Mouse (Mus musculus): ENCODE measurements around the gene Gzmc.
"Not testable (repeated sequence)": the region's sequence is repeated elsewhere in the genome, so short reads cannot be mapped to it uniquely, and the experiment has no call there.

Gzmc gene

GRCm38 (mm10) chr14:56234556-56234955, at the start of gene Gzmc:
Gene Gzmc, minus strand, starts transcription at chr14:56234656.
- no peak for DNase-seq

DNA sequence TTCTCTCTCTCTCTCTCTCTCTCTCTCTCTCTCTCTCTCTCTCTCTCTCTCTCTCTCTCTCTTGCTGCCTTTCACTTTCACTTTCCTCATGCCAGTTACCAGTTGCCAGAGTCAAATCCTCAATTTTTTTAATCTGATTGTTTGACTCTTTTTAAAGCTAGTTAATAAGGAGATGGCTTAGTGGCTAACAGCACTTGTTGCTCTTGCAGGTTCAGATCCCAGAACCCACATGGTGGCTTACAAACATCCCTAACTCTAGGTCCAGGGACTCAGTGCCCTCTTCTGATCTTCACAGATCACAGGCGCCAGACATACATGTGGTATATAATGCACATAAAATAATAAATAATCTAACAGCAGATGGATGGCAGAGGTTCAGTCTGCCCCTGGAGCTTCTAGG, 49.4 kb upstream of the Gzmc start:
- DNase-seq = no peak

GRCm38 (mm10) chr14:56281090-56281489, 46.6 kb upstream of the Gzmc start:
- no peak for DNase-seq

DNA sequence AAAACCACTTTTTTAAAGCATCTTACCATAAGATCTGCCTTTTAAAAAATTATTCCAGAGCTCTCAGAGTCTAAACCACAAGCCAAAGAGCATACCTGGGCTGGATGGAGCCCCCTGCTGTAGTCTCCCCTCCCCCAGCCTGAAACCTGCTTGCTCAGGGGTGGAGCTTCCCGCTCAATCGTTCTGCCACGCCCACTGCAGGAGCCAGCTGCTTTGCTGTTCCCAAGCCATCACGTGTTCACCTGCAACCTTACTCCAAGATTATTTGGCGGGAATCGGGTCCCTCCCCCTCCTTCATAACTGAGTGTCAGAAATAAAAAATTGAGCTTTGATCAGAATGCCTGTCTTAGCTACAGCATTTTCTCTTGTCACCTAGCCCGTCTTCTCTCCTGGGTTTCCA, 44.2 kb upstream of the Gzmc start:
- DNase-seq = not testable (repeated sequence)

- DNase-seq = not testable (repeated sequence)
These were observed 41.6 kb upstream of the Gzmc start for GRCm38 (mm10) chr14:56276096-56276495.

DNA sequence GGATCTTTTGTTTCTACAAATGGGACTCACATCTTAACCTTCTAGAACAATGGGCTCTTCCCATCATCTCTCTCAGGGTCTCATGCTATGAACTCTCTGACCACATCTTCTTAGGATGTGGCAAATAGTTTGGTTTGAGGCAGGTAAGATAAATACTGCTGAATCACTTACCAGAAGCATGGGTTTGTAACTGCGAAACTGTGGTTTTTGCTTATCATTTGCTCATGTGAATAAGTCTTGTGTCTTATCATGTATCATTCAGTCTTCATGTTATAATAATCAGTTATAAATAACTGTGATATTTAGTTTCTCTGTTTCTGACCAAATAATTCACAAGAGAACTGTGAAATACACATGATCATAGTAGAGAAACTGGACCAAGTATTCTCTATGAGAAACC, 31.7 kb upstream of the Gzmc start:
- DNase-seq = no peak

- DNase-seq = no peak
These were observed 27.7 kb upstream of the Gzmc start, which contains the start of gene Gzmb for GRCm38 (mm10) chr14:56262153-56262552. Gene Gzmb, minus strand, starts transcription at chr14:56262260.

- DNase-seq = no peak
These were observed 6.0 kb upstream of the Gzmc start for GRCm38 (mm10) chr14:56240409-56240808.

DNA sequence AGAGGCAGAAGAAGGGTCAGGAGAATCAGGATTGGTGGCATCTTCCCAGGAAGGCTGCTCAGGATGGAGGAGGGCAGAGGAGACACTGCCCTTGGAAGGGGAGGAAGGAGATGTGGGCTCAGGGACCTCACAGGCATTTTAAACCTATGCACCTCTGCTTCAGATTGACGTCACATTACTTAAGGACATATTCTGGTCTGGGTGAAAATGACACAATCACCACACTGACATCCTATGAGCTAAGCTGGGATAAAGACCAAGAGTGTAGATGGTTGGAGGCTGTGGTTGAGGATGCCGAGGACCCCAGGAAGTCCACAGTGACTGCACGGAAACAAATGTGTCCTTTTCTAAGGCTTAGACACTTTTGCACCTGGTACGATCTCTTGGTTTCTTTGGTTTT, 23.1 kb downstream of the Gzmc start, which contains the start of gene Gzmf:
Gzmf (minus strand) TSS at position 101 of the 400 bp plus-strand sequence.
- DNase-seq = no peak

DNA sequence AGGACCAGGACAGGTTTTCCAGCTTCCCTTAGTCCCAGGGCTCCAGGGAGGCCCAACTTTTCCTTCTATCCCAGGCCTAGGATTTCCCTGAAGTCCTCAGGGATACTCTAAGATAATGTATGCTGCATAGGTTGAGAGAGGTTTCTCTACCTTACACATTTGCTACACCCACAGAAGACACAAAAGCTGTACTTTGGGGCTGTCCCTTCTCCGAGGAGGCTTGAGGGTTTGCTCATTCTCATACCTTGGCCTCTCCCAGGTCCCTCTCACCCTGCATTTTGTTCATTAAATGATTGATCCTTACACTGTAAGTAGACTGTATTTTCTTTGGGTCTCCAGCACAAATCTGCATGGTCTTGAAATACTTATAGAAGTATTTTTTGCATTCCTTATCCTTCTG, 28.8 kb downstream of the Gzmc start:
- DNase-seq = no peak

GRCm38 (mm10) chr14:56205021-56205420, 29.4 kb downstream of the Gzmc start:
- peak in 1 of 2 experiments; percentile 24 for DNase-seq

DNA sequence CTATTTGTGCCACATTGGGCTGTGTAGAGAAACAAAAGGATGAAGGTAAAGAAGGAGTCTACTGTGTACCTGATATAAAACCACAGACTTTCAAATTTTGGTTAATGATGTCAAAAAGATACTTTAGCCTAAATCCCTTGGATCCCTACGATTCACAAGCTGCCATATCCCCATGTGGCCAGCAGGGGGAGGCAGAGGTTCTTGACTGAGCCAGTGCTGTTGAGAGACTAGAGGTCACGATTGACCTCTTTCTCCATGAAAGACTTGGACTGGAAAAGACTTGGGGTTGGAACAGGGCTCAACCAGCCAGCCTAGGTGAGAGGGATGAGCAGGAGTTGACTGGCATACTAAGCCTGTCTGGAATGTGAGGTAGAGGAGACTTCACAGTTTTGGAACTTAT, 30.5 kb downstream of the Gzmc start:
- DNase-seq = peak; percentile 23 to 63

DNA sequence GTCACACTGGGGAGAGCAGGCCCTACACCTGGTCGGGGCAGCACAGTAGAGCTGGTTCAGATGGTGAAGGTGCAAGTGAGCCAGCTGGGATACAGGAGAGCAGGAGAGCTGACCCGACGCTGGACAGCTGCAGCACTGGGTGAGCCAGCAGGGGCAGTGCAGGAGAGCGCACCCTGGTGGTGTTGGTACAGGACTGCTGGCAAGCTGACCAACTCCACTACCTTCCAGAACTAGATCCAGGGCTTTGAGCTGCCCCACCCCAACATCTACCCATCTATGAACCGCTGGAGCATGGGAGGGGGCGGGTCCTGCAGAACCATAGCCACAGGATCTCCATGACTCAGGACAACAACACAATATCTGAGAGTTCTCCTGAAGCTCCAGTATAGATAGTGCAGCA, 47.5 kb downstream of the Gzmc start:
- DNase-seq = no peak

- no peak for DNase-seq
These were observed 47.9 kb downstream of the Gzmc start for GRCm38 (mm10) chr14:56186521-56186920.

All from spleen, adult 18-20 months (tissue).